Mouse (Mus musculus): ENCODE data around the gene Celsr2.

The Celsr2 gene

GRCm38 (mm10) chr3:108368721-108369120 lies 46.6 kb downstream of the Celsr2 start:
- peak; percentile 63; the same call in 1 of the 2 replicates for TF ChIP-seq GATA4 (IDR thresholded peaks at IDR 0.05; ENCODE audit: insufficient replicate concordance, low read length)

GRCm38 (mm10) chr3:108367828-108368227 lies 47.5 kb downstream of the Celsr2 start:
- TF ChIP-seq GATA4 (IDR thresholded peaks at IDR 0.05; ENCODE audit: insufficient replicate concordance, low read length): no peak

- no peak for TF ChIP-seq GATA4 (IDR thresholded peaks at IDR 0.05; ENCODE audit: insufficient replicate concordance, low read length)
These were observed 48.2 kb downstream of the Celsr2 start for GRCm38 (mm10) chr3:108367173-108367572.

GRCm38 (mm10) chr3:108364270-108364995 lies 50.9 kb downstream of the Celsr2 start, which contains the start of gene Mybphl:
Gene Mybphl (plus strand): TSS chr3:108364911.
- no peak for TF ChIP-seq GATA4 (IDR thresholded peaks at IDR 0.05; ENCODE audit: insufficient replicate concordance, low read length)

- TF ChIP-seq GATA4 (IDR thresholded peaks at IDR 0.05; ENCODE audit: insufficient replicate concordance, low read length): no peak
These were observed 51.7 kb downstream of the Celsr2 start for GRCm38 (mm10) chr3:108363626-108364025.

- TF ChIP-seq GATA4 (IDR thresholded peaks at IDR 0.05; ENCODE audit: insufficient replicate concordance, low read length): no peak
These were observed 54.5 kb downstream of the Celsr2 start for GRCm38 (mm10) chr3:108360894-108361293.

GRCm38 (mm10) chr3:108358445-108358844 lies 56.9 kb downstream of the Celsr2 start:
- no peak for TF ChIP-seq GATA4 (IDR thresholded peaks at IDR 0.05; ENCODE audit: insufficient replicate concordance, low read length)

- no peak for TF ChIP-seq GATA4 (IDR thresholded peaks at IDR 0.05; ENCODE audit: insufficient replicate concordance, low read length)
These were observed 58.3 kb downstream of the Celsr2 start for GRCm38 (mm10) chr3:108357051-108357450.

- no peak for TF ChIP-seq GATA4 (IDR thresholded peaks at IDR 0.05; ENCODE audit: insufficient replicate concordance, low read length)
These were observed 60.1 kb downstream of the Celsr2 start for GRCm38 (mm10) chr3:108355245-108355644.

- no peak for TF ChIP-seq GATA4 (IDR thresholded peaks at IDR 0.05; ENCODE audit: insufficient replicate concordance, low read length)
These were observed 67.0 kb downstream of the Celsr2 start for GRCm38 (mm10) chr3:108348376-108348775.

GRCm38 (mm10) chr3:108345855-108346254 lies 69.5 kb downstream of the Celsr2 start:
- TF ChIP-seq GATA4 (IDR thresholded peaks at IDR 0.05; ENCODE audit: insufficient replicate concordance, low read length): no peak

- TF ChIP-seq GATA4 (IDR thresholded peaks at IDR 0.05; ENCODE audit: insufficient replicate concordance, low read length): no peak
These were observed 73.2 kb downstream of the Celsr2 start for GRCm38 (mm10) chr3:108342185-108342584.

- no peak for TF ChIP-seq GATA4 (IDR thresholded peaks at IDR 0.05; ENCODE audit: insufficient replicate concordance, low read length)
These were observed 74.3 kb downstream of the Celsr2 start for GRCm38 (mm10) chr3:108341040-108341439.

Measured in liver, adult (tissue).